Mouse (Mus musculus): ENCODE results near the gene Zfp775. TPM values are rescaled to one million over a fixed set of nuclear protein-coding genes. Genes with fewer than 3 reads are reported as not detected.

Gene Zfp775
- total RNA-seq (2022): 10 to 100 TPM in 2 of 4 experiments, 1 to 10 TPM in 2; 8.8 to 12.1 (median 9.9) TPM

DNA sequence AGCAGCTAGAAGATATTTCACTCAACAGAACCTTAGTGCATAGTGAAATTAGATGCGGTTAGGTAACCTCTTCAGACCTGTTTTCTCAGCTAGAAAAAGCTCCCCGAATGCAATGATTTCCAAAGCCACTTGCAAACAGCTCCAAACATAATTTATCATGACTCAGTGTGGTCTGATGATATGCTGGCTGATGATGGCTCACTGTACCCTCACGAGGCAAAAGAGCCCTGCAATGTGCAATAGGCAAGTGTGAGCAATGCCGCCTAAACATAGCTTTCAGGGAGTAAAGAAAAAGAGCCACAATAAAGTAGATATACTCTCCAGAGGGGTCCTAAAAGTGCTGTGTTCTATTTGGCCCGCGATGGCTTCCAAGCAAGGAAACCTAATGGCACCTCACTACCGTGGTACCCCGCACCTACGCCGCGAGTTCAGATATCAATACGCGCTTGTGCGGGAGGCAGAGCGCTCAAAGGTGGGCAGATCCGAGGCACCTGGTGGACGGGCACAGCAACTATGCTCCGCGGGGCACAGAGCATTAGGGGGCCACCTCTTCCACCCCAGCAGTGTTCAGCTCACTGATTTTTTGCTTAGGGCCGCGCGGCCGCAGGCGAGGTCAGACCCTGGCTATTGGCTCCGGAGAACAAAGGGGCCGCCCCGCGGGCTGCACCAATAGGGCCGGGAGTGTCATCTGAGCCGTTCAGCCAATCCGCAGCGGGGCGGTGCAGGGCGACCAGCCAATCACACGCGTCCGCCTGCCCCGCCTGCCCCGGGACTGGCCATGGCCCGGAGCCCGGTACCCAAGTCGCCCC, at the start of gene Zfp775:
TSS of gene Zfp775 (plus strand) at position 793 of the 809 bp plus-strand sequence.
- DNase-seq (ENCODE audit: low spot score in 2 of 2): peak; percentile 96 to 98

DNA sequence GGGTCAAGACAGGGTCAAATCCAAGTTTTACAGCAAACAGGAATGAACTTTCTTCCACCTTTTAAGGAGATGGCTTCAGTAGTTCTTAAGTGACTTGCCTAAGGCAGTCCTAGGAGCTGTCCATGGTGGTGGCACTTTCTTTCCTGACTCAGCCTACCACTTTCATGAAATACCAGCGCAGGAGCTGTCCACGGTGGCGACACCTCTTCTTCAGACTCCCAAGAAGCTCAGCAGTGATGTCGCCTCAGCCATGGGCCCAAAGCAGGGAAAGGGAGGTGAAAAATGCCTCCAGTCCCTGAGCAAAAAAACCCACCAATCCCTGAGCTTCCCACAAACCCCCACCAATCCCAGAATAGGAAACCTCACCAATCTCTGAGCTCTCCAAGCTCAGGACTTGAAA, 48.9 kb upstream of the Zfp775 start:
- no peak for DNase-seq (ENCODE audit: low spot score in 2 of 2)

- DNase-seq (ENCODE audit: low spot score in 2 of 2): peak; percentile 64 to 77
These were observed 48.0 kb upstream of the Zfp775 start for GRCm38 (mm10) chr6:48553819-48554218.

DNA sequence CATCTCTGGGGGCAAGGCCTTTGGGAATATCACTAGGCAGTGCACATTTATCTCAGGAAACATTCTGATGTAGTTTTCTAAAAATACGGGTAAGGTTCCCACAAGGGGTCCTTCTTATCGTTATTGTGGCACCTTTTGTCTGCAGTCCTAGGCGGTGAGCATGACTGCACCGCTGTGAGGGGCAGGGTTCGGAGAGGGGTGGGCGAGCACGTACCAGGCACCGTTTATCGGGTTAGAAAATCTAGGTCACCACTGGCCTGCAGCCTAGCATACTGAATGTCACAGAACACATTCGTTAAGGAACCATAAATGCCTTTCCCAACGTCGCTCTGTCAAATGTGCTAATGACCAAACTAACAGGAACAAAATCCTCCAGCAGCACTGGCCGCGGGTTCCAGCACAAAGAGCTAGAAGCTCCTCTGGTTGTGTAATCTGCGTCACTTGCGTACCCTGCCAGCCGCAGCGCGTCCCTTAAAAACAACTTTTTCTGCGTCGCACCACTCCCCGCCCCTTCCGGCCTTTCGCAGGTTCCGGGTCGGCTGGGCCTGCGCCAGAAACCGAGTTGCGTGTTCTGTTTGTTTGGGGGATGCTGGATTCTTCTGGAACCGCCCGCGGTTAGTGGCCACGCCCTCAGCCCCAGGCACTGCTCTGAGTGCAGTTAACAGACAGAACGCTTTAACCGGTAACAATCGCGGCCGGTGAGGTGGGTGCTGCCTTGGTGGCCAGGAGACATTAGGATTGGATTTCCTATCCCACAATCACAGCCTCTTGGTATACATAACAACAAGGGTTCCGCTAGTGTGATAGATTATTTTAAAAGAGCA, 47.4 kb upstream of the Zfp775 start, which contains the start of gene Lrrc61:
TSS of gene Lrrc61 (plus strand) at position 517 of the 824 bp plus-strand sequence.
- peak; percentile 99 for DNase-seq (ENCODE audit: low spot score in 2 of 2)

DNA sequence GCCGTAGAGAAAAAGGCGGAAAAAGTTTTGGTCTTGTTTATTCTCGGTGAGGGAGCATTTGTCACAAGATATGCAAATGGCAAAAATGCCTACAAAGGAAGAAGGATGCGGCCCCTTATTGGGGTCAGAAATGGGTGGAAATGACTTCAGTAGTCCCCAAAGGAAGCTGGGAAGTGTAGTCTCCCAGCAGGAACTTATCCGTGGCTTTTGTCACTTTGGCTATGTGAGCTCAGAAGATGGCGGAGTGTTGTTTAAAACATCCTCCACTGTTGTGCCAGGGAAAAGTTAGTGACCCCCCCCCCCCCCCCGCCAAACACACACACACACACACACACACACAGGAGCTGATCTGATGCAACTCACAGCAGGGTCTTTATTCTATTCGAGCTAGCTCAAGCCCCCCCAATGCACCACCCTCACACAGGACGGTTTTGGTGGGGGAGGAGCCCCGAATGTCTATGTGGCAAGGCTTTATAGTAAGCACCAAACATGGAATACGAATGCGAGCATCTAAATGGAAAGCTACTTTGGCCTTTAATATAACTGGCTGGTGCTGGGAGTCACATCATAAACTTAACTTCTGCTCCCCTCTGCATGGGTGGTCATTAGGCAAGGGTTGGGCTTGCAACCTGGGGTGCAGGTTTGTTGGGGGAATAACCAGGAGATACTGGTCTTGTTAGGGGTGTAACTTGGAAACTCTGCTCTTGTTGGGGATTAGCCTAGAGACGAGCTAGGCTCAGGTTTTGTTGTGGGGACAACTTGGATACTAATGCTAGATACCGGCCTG, 46.6 kb upstream of the Zfp775 start:
- DNase-seq (ENCODE audit: low spot score in 2 of 2): peak in 1 of 2 experiments; percentile 42

- DNase-seq (ENCODE audit: low spot score in 2 of 2): no peak
These were observed 45.9 kb upstream of the Zfp775 start for GRCm38 (mm10) chr6:48555956-48556355.

- DNase-seq (ENCODE audit: low spot score in 2 of 2): no peak
These were observed 36.1 kb upstream of the Zfp775 start for GRCm38 (mm10) chr6:48565693-48566310.

DNA sequence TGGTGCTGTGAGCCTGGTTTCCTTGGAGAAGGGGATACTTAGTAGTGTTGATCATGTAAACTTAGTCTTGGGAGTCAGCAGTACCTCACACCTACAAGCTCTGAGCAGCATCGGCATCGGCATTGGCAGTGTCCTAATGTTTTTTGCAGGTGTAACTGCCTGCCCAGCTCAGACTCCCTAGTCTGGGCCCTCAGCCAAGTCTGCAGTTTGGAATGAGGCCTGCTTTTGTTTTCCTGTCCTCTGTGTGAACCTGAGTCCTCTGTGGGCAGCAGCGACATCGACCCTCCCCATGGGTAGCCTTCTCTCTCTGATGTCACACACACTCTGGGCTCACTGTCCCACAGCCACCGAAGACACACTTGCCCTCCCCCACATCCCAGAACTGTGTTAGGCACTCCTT, 35.6 kb upstream of the Zfp775 start:
- DNase-seq (ENCODE audit: low spot score in 2 of 2): no peak

GRCm38 (mm10) chr6:48568036-48568984, 33.6 kb upstream of the Zfp775 start:
- peak in 1 of 2 experiments; percentile 22 for DNase-seq (ENCODE audit: low spot score in 2 of 2)

- DNase-seq (ENCODE audit: low spot score in 2 of 2): no peak
These were observed 32.6 kb upstream of the Zfp775 start for GRCm38 (mm10) chr6:48569065-48569807.

DNA sequence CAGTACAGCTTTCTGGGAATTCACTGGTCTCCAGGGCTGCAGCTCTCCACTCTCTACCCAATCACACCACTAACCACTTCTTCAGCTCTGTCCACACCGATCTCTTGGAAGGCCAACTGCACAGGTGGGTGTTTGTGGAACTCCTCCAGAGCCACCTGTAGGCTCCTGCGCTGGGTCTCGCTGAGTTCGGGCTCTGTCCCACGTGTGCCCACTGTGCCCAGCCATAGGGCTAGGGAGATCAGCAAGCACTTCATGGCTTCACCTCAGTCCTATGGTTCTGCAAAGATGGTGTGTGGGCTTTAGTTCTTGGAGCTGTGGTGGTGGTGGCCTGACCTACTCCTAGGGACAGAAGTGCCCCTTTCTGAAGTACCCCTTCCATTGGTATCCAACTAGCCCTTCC, 29.8 kb upstream of the Zfp775 start:
- no peak for DNase-seq (ENCODE audit: low spot score in 2 of 2)

DNA sequence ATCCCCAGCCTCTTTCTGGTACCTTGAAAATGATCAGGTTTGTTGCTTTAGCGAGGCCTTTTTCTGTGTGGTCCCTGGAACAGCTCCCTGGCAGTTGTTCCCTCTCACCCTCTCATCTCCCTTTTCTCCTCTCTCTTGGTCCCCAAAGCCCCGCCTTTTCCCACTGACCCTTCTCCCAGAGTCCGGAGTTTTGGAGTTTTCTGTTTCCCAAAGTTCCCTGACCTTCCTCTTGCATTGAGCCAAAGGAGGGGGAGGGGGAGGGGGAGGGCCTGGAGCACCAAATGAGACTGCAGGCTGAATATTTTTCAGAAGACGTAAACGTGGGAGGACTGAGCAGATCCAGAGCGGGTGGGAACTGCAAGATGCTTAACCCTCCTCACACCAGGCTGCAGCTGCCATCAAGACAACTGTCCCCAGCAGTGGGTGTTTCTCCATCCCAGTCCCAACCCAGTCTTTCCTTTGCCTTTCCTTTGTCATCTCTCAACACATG, 29.2 kb upstream of the Zfp775 start, which contains the start of gene Rarres2:
TSS of gene Rarres2 (minus strand) at position 218 of the 490 bp plus-strand sequence.
- peak in 1 of 2 experiments; percentile 49 for DNase-seq (ENCODE audit: low spot score in 2 of 2)

- no peak for DNase-seq (ENCODE audit: low spot score in 2 of 2)
These were observed 28.6 kb upstream of the Zfp775 start for GRCm38 (mm10) chr6:48573280-48573679.

- DNase-seq (ENCODE audit: low spot score in 2 of 2): no peak
These were observed 27.9 kb upstream of the Zfp775 start for GRCm38 (mm10) chr6:48573981-48574380.

- no peak for DNase-seq (ENCODE audit: low spot score in 2 of 2)
These were observed 23.1 kb upstream of the Zfp775 start for GRCm38 (mm10) chr6:48578736-48579135.

GRCm38 (mm10) chr6:48579215-48579648, 22.6 kb upstream of the Zfp775 start:
- DNase-seq (ENCODE audit: low spot score in 2 of 2): no peak

DNA sequence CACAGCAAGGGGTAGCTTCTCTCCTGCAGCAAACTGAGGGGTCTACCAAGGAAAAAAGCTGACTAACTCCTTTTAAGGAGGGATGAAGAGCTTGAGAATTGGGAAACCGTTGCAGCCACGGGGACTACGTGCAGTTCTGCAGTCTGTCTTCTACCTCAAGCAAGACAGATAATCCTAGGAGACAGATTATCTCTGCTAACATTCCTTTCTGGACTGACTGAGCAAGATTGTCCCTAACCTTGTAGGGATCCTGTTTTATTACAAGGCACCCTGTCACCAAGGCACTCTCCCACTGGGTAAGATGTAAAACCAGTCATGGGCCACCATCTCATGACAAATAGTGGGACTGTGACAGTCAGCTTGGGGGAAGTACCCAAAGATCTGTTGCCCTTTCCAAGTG, 20.6 kb upstream of the Zfp775 start:
- no peak for DNase-seq (ENCODE audit: low spot score in 2 of 2)

DNA sequence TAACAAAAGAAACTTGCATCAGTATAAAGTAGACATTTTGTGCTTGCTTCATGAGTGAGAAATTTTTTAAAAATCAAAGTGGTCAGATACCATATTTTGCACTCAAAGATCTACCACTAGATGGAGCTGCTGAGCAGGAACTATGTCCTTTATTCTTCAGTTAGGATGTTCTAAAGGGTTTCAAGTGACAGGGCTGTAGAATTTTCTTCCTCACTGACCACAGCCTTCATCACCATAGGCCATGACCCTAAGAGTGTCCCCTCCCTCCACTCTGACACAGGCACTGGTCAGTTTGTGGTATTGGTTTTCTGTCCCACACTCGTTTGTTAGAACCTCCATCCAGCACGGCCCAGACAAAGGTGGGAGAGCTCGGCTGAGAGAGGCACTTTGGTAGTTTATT, 19.8 kb upstream of the Zfp775 start:
- DNase-seq (ENCODE audit: low spot score in 2 of 2): no peak
